Mouse (Mus musculus) liver, embryonic 14.5 days (tissue): Measurements from ENCODE around the gene Ppp1r32. TPM values are rescaled to one million over a fixed set of nuclear protein-coding genes. Genes with fewer than 3 reads are reported as not detected.

Experiments
- ATAC-seq: fragments of 200-750 bp; cut with Nextera tagmentation; 2 replicates; pipeline ENCODE4 v1.8.0; 2017; ENCODE audit warnings: moderate number of reproducible peaks, mild to moderate bottlenecking, moderate library complexity; ENCODE audit not compliant: insufficient read depth
- DNase-seq, 3 experiments: peaks; one replicate each; pipeline ENCODE4 v3.0.0-alpha.2; 2012 to 2013; ENCODE audit warnings: low read depth in 3 of 3, low spot score in 3 of 3
- H3K27ac ChIP-seq: fragments of 300-500 bp; sonication (generic); 2 replicates; pipeline ENCODE4 v1.5.1; 2014; ENCODE audit warnings: moderate library complexity, mild to moderate bottlenecking, control low read depth, inconsistent platforms
- H3K27me3 ChIP-seq: fragments of 300-500 bp; sonication (generic); 2 replicates; pipeline ENCODE4 v1.6.1; 2014; ENCODE audit warnings: mild to moderate bottlenecking, low read length, moderate library complexity; ENCODE audit not compliant: control insufficient read depth, insufficient read depth
- H3K36me3 ChIP-seq: fragments of 300-500 bp; sonication (generic); replicated peaks from 2 replicates; pipeline ENCODE4 v1.6.1; 2014; ENCODE audit warnings: low read depth; ENCODE audit not compliant: control insufficient read depth, insufficient read depth
- H3K4me1 ChIP-seq, 2 experiments: fragments of 200-500 bp in 1 of 2; fragments of 300-500 bp in 1 of 2; sonication (generic) in 1 of 2; replicated peaks; 2 replicates each; pipeline ENCODE4 v1.6.1; 2012 to 2014; ENCODE audit warnings: antibody characterized with exemption in 1 of 2, inconsistent platforms in 1 of 2, low read length in 1 of 2; ENCODE audit not compliant: control insufficient read depth in 2 of 2, insufficient read depth in 2 of 2
- H3K4me2 ChIP-seq: fragments of 300-500 bp; sonication (generic); 2 replicates; pipeline ENCODE4 v1.6.1; 2014; ENCODE audit warnings: low read depth, mild to moderate bottlenecking, control low read depth, moderate library complexity
- H3K4me3 ChIP-seq, 2 experiments: fragments of 200-500 bp in 1 of 2; fragments of 300-500 bp in 1 of 2; sonication (generic) in 1 of 2; 2 replicates each; pipeline ENCODE4 v1.5.1; 2012 to 2014; ENCODE audit warnings: low read depth in 2 of 2, low read length in 2 of 2, mild to moderate bottlenecking in 2 of 2, control low read depth in 1 of 2, inconsistent platforms in 1 of 2, moderate library complexity in 1 of 2; ENCODE audit not compliant: insufficient read depth in 1 of 2
- H3K9ac ChIP-seq: fragments of 300-500 bp; sonication (generic); replicated peaks from 2 replicates; pipeline ENCODE4 v1.6.1; 2014; ENCODE audit warnings: mild to moderate bottlenecking, control low read depth, moderate library complexity
- H3K9me3 ChIP-seq: fragments of 300-500 bp; sonication (generic); 2 replicates; pipeline ENCODE4 v1.6.1; 2016; ENCODE audit warnings: low read length, mixed read lengths; ENCODE audit not compliant: control insufficient read depth
- CTCF ChIP-seq: IDR thresholded peaks from 2 replicates; pipeline ENCODE4 v1.5.1; 2016; ENCODE audit warnings: antibody characterized with exemption, low read depth, control low read depth
- EP300 ChIP-seq: IDR thresholded peaks from 2 replicates; pipeline ENCODE4 v1.6.1; 2016; ENCODE audit warnings: antibody characterized with exemption, low read depth
- WGBS: fragments of 180-500 bp; shearing (Covaris S2); extraction: QIAGEN DNeasy Blood & Tissue Kit; methylation state at CpG from one replicate; pipeline ENCODE4 v1.1.7; 2014; ENCODE audit not compliant: insufficient replicate concordance; 5-methylcytosine and 5-hydroxymethylcytosine counted together
- polyA plus RNA-seq, 2 experiments: library from polyadenylated mRNA; depleted of rRNA in 1 of 2; stranded (reverse) in 1 of 2; unstranded in 1 of 2; fragments of >200 nt; fragmentation: Nextera tagmentation in 1 of 2; extraction: Ambion mirVana in 1 of 2; gene quantifications; 2 replicates each; pipeline versions ENCODE4 v1.2.1 to v1.2.3; 2012 to 2014

The Ppp1r32 gene
- polyA plus RNA-seq, 2 experiments = 0.17 TPM; not detected in 1

DNA sequence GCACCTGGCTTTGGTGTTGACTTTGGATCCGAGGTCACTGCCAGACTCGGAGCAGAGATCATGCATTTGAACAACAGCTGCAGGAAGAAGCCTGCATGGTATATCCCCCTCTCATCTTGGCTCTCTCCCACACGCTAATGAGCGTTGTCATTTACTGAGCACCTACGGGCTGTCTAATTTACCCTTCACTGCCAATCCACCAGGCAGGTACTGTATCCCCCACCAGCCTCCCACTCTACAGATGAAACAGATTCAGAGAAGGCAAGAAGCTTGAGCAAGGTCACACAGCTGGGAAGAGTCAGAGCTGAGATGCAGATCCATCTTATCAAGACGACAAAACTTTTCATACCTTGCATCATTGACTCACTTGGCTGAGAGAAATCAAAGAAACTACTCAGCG, 21.1 kb downstream of the Ppp1r32 start:
- peaks cover 48% of the 10 kb centered on the region for H3K27me3 ChIP-seq
- no peak overlapping the region for H3K4me2 ChIP-seq
- H3K9me3 ChIP-seq = no peaks in the 10 kb centered on the region
- no peak overlapping the region for H3K9ac ChIP-seq
- H3K4me1 ChIP-seq = 0 out of 4 replicates have a peak, but pooled peaks cover 0 to 2% of the 10 kb centered on the region in 2 experiments
- TF ChIP-seq EP300 (no peak), CTCF (no peak)
- no peak overlapping the region for H3K4me3 ChIP-seq
- DNase-seq (no peak), ATAC-seq (no peak)
- H3K36me3 ChIP-seq = no peaks in the 10 kb centered on the region
- H3K27ac ChIP-seq = no peak overlapping the region
- WGBS = 32% methylated on average over 7 of the region's 7 CpGs

DNA sequence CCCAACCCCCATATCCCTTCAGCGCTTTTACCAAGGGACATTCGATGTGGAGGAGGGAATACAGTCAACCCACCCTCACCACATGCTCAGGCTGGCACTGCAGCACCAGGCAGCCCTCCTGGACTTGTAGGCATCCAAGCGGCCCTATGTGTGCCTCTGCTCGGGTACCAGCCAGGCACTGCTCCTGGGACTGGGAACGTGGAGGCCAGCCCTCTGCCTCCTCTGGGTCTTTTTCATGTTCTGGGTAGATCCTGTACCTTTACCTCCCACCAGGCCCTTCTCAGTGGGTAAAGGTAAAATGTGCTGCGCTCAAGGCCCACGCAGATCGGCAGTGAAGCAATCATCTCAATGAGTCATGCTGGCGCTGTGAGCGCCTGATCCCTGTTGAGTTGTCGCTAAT, 22.8 kb downstream of the Ppp1r32 start:
- Histone ChIP-seq H3K27ac (no peak overlapping the region), H3K4me2 (no peak overlapping the region), H3K9me3 (no peaks in the 10 kb centered on the region), H3K9ac (no peak overlapping the region), H3K4me1 (peaks cover 0 to 2% of the 10 kb centered on the region in 2 experiments; a peak in 1 of 4 replicates), H3K36me3 (no peaks in the 10 kb centered on the region), H3K27me3 (peaks cover 55% of the 10 kb centered on the region), H3K4me3 (no peak overlapping the region)
- ATAC-seq (no peak), DNase-seq (no peak)
- no peak for TF ChIP-seq EP300
- TF ChIP-seq CTCF = no peak
- WGBS = 40% methylated on average over 11 of the region's 11 CpGs

DNA sequence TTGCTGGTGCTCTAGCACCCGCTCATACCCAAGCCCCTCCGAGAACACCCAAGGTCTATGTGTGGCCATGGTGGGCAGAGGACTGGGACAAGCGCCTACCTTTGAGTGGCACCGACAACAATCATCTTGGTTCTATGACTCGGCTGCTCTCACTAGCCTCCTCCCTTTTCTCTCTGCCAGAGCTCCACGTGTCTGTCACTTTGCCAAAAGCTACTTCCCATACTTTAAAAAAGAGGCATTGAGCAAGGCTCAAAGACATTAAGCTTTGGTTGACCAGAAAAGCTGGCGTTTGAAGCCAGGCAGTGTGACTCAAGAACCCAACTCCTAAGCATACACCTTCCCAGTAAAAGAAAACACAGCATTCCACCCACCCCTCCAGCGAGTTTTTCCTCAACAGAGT, 24.6 kb downstream of the Ppp1r32 start:
- Histone ChIP-seq H3K9me3 (no peaks in the 10 kb centered on the region), H3K4me1 (peaks cover 0 to 2% of the 10 kb centered on the region in 2 experiments; a peak in 1 of 4 replicates), H3K27ac (no peak overlapping the region), H3K4me2 (no peak overlapping the region), H3K9ac (no peak overlapping the region), H3K27me3 (peaks cover 60% of the 10 kb centered on the region), H3K36me3 (no peaks in the 10 kb centered on the region), H3K4me3 (no peak overlapping the region)
- no peak for ATAC-seq
- WGBS = 19% methylated on average over 8 of the region's 8 CpGs
- DNase-seq = no peak
- TF ChIP-seq EP300 (no peak), CTCF (no peak)

DNA sequence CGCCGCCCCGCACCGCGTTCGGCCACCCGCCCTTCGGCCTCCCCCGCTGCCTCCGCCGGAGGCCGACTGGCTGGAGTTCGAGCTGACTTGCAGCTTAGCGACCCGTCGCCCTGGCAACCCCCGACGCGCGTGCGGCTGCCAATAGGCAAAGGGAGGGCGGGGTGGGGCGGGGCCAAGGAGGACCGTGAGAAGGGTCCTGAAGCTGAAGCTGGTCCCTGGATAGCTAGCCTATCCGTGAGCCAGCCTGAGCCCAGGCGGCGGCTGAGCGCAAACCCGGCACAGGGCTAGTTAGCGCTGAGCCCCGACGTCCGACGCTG, 25.3 kb downstream of the Ppp1r32 start:
- Histone ChIP-seq H3K4me3 (peak overlapping the region in 1 of 2 experiments; percentile 35; a peak in 2 of 4 replicates), H3K9me3 (no peaks in the 10 kb centered on the region), H3K36me3 (no peaks in the 10 kb centered on the region), H3K27me3 (peaks cover 59% of the 10 kb centered on the region), H3K9ac (no peak overlapping the region), H3K27ac (no peak overlapping the region), H3K4me2 (peak overlapping the region; percentile 49), H3K4me1 (no peaks in the 10 kb centered on the region; a peak in 1 of 4 replicates)
- no peak for TF ChIP-seq EP300
- TF ChIP-seq CTCF = no peak
- peak; percentile 51 for ATAC-seq
- 1% methylated on average over 33 of the region's 34 CpGs for WGBS
- DNase-seq = no peak

DNA sequence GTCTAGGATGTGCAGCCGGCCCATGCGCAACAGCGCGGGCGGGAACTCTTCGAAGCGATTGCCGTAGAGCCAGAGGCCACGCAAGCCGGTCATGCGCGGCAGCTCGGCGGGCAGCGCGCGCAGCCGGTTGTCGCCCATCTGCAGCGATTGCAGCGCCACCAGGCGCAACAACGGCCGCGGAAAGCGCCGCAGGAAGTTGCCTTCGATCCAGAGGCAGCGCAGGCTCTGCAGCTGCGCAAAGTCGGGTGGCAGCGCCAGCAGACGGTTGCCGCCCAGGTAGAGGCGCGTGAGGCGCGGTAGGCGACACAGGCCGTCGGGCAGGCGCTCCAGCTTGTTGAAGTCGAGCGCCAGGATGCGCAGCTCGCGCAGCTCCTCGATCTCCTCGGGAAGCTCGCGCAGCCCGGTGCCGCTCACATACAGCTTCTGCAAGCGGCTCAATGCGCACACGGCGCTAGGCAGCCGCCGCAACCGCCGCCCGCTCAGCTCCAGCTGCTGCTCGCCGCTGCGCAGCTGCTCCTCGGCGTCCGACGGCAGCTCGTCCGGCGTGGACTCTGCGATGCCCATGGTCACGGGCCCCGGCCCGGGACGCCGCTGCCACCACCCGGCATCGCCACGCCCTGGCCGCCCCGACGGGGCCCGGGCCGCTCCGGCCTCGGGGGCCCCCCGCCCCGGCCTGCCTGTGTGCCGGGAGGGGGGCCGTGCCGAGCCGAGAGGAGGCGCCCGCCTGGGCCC, 25.8 kb downstream of the Ppp1r32 start, which contains the start of gene Lrrc10b:
TSS of gene Lrrc10b (minus strand) at position 722 of the 732 bp plus-strand sequence.
- H3K27ac ChIP-seq = no peak within 1 kb of the TSS
- peak within 1 kb of the TSS in 1 of 2 experiments; percentile 35; a peak in 2 of 4 replicates for H3K4me3 ChIP-seq
- H3K9ac ChIP-seq = no peak within 1 kb of the TSS
- no peaks in the 10 kb centered on the region; a peak in 1 of 4 replicates for H3K4me1 ChIP-seq
- peaks cover 54% of the 10 kb centered on the region for H3K27me3 ChIP-seq
- no peak for DNase-seq
- peak within 1 kb of the TSS; percentile 49 for H3K4me2 ChIP-seq
- H3K9me3 ChIP-seq = no peaks in the 10 kb centered on the region
- WGBS = 2% methylated on average over 96 of the region's 96 CpGs
- 0 out of 2 replicates have a peak, but pooled peaks have one; percentile 11 for ATAC-seq
- no peaks in the 10 kb centered on the region for H3K36me3 ChIP-seq
- TF ChIP-seq CTCF (peak; percentile 28; the same call in 1 of the 2 replicates), EP300 (no peak)
